In the genomic region with DNA sequence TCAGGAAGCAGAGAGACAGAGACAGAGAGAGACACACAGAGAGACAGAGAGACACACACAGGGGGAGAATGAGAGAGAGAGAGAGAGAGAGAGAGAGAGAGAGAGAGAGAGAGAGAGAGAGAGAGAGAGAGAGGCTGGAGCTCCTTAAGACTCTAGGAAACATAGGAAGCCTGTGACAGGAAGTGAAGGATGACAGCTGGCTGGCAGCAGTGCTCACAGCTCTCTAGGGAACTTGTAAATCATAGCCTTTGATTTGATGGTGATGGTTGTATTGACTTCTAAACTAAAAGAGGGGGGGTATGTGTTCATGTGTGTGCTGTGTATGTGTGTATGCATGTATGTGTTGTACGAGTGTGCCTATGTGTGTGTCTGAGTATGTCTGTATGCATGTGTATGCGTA, we compare ENCODE assay signal across 27 mouse cellular contexts. TPM values are rescaled to one million over a fixed set of nuclear protein-coding genes. Genes with fewer than 3 reads are reported as not detected.
"Had no signal": no experiment of that assay in that cellular context is flagged by ENCODE, and none has a peak within 500 bp of the region (broad histone marks: within the 10 kb centered on the region; RNA-seq: fewer than 3 reads in every experiment).

No protein-coding gene starts in this region.

- H3K27ac ChIP-seq: liver, embryonic 14.5 days; lung, embryonic 15.5 days; midbrain, embryonic 10.5 days; midbrain, embryonic 12.5 days; neural tube, embryonic 13.5 days; neural tube, embryonic 15.5 days had no signal

- ATAC-seq: lung, postnatal 0 days; midbrain, embryonic 16.5 days had no signal

- H3K4me1 ChIP-seq: midbrain, embryonic 12.5 days; neural tube, embryonic 13.5 days; neural tube, embryonic 15.5 days had no signal

- DNase-seq: lung, adult 18-20 months; lung, postnatal 14 days; lung, postnatal 4 days; retina, postnatal 1 day; right cerebral cortex, adult 18-20 months; right cerebral cortex, postnatal 25 days; right cerebral cortex, postnatal 4 days; spleen, adult 18-20 months; thymus, adult 18-20 months; thymus, postnatal 14 days; thymus, postnatal 36 days had no signal

- H3K4me3 ChIP-seq: lung, embryonic 15.5 days; midbrain, embryonic 10.5 days; midbrain, embryonic 12.5 days; myocyte; neural tube, embryonic 13.5 days; neural tube, embryonic 15.5 days had no signal

- H3K27me3 ChIP-seq: lung, embryonic 15.5 days had no signal

- H3K4me2 ChIP-seq: lung, embryonic 15.5 days; midbrain, embryonic 12.5 days; neural tube, embryonic 13.5 days; neural tube, embryonic 15.5 days had no signal

- H3K9me3 ChIP-seq: lung, embryonic 15.5 days; midbrain, embryonic 10.5 days; midbrain, embryonic 12.5 days; neural tube, embryonic 13.5 days; neural tube, embryonic 15.5 days had no signal

- H3K9ac ChIP-seq: liver, embryonic 14.5 days; lung, embryonic 15.5 days; midbrain, embryonic 12.5 days; neural tube, embryonic 13.5 days; neural tube, embryonic 15.5 days had no signal

- H3K36me3 ChIP-seq: lung, embryonic 15.5 days; midbrain, embryonic 10.5 days; midbrain, embryonic 12.5 days; neural tube, embryonic 13.5 days; neural tube, embryonic 15.5 days had no signal

RNA-seq across cellular contexts. Expression of a gene that starts 1.8 kb away (rescaled TPM):
- total RNA-seq: megakaryocyte-erythroid progenitor cell, adult 5-6 weeks had no signal
- polyA plus RNA-seq: liver, embryonic 14.5 days; liver, embryonic 16.5 days; lung, embryonic 15.5 days; lung, postnatal 0 days; midbrain, embryonic 10.5 days; midbrain, embryonic 12.5 days; midbrain, embryonic 14.5 days; midbrain, embryonic 16.5 days; neural tube, embryonic 11.5 days; neural tube, embryonic 13.5 days; neural tube, embryonic 15.5 days; stomach, embryonic 14.5 days had no signal

RNA-seq across cellular contexts. Expression of a gene that starts 2.2 kb away (rescaled TPM):
- total RNA-seq: megakaryocyte-erythroid progenitor cell, adult 5-6 weeks had no signal
- polyA plus RNA-seq: liver, embryonic 14.5 days; liver, embryonic 16.5 days; lung, embryonic 15.5 days; lung, postnatal 0 days; midbrain, embryonic 10.5 days; midbrain, embryonic 12.5 days; midbrain, embryonic 14.5 days; midbrain, embryonic 16.5 days; myocyte; neural tube, embryonic 11.5 days; neural tube, embryonic 13.5 days; neural tube, embryonic 15.5 days; small intestine, adult 2 months; stomach, embryonic 14.5 days; thymus, postnatal 0 days had no signal

RNA-seq across cellular contexts. Expression of a gene that starts 12.7 kb away (rescaled TPM):
- total RNA-seq: megakaryocyte-erythroid progenitor cell, adult 5-6 weeks had no signal
- polyA plus RNA-seq: liver, embryonic 14.5 days; liver, embryonic 16.5 days; lung, postnatal 0 days; midbrain, embryonic 12.5 days; neural tube, embryonic 11.5 days had no signal
